Mouse (Mus musculus) embryonic fibroblast, embryonic 13.5 days (primary cell): ENCODE measurements around the gene Bicc1.

Experiments used
- CTCF ChIP-seq: IDR thresholded peaks from 2 replicates; pipeline ENCODE4 v1.5.1; 2011; ENCODE audit warnings: mild to moderate bottlenecking, control low read depth, low read length, moderate library complexity, borderline replicate concordance; ENCODE audit not compliant: insufficient read depth
- POLR2A ChIP-seq: IDR thresholded peaks from 2 replicates; pipeline ENCODE4 v1.6.1; 2011; ENCODE audit warnings: low read depth, mild to moderate bottlenecking, control low read depth, low read length, moderate library complexity

GRCm38 (mm10) chr10:71052748-71053147, 106.8 kb downstream of the Bicc1 start:
- TF ChIP-seq CTCF = no peak
- TF ChIP-seq POLR2A = no peak
